Comparison of ENCODE assay signal across 11 mouse cellular contexts in genomic region chr17:36357512-36357911, GRCm38 (mm10). TPM values are rescaled to one million over a fixed set of nuclear protein-coding genes. Genes with fewer than 3 reads are reported as not detected.
DNase-seq lines count a peak whose midpoint lies in the region; ATAC-seq and TF ChIP-seq lines count a peak whose summit lies in the region.
"Not testable (repeated sequence)": the region's sequence is repeated elsewhere in the genome, so short reads cannot be mapped to it uniquely, and the experiment has no call there.
"Had no signal": no experiment of that assay in that cellular context is flagged by ENCODE, and none has a peak within 500 bp of the region (broad histone marks: within the 10 kb centered on the region; RNA-seq: fewer than 3 reads in every experiment).

No protein-coding gene starts in this region.

- H3K9ac ChIP-seq in limb, embryonic 14.5 days (ENCODE audit: low read depth, low read length, severe bottlenecking), result not testable (repeated sequence)

- not testable (repeated sequence) for TF ChIP-seq POLR2A in limb, embryonic 14.5 days (IDR thresholded peaks at IDR 0.05; ENCODE audit: borderline replicate concordance, extremely low read depth, insufficient read depth, insufficient read length); thymus, adult 2 months (IDR thresholded peaks at IDR 0.05; ENCODE audit: control insufficient read depth, extremely low read depth, insufficient read depth, low read length, poor library complexity)

- not testable (repeated sequence) for H3K4me3 ChIP-seq in limb, embryonic 14.5 days (replicated peaks; ENCODE audit: low read length); thymus, adult 2 months (ENCODE audit: control insufficient read depth, insufficient read depth, low read length)

- not testable (repeated sequence) for H3K4me1 ChIP-seq in limb, embryonic 14.5 days (ENCODE audit: control insufficient read depth, insufficient read depth, low read length); thymus, adult 2 months (replicated peaks; ENCODE audit: control insufficient read depth, insufficient read depth, low read length)

- not testable (repeated sequence) for H3K27ac ChIP-seq in limb, embryonic 14.5 days (replicated peaks; ENCODE audit: low read depth, low read length); thymus, adult 2 months (ENCODE audit: control insufficient read depth, insufficient read depth, low read length)

- H3K9me3 ChIP-seq in limb, embryonic 14.5 days (ENCODE audit: control insufficient read depth, low read length), result not testable (repeated sequence)

- not testable (repeated sequence) for TF ChIP-seq CTCF in thymus, adult 2 months (IDR thresholded peaks at IDR 0.05; ENCODE audit: borderline replicate concordance, control insufficient read depth, extremely low read depth, insufficient read depth, low read length, poor library complexity)

- not testable (repeated sequence) for ATAC-seq in limb, embryonic 14.5 days (ENCODE audit: low FRiP score, low read depth)

- intact Hi-C loops in heart, postnatal 10 days (cut with DNase I), result loop anchor here (2.0 to 5.0 kb wide), 4 partner anchors 50 to 430 kb away; no protein-coding TSS in a partner anchor

- peak; percentile 37 for DNase-seq in CD4-positive, CD25-positive, alpha-beta regulatory T cell, adult 2 months (ENCODE audit: low read depth, low spot score)
- DNase-seq in adrenal gland, postnatal 36 days, result peak; percentile 36 to 37
- peak; percentile 32 for DNase-seq in embryo, embryonic 9.5 days (ENCODE audit: extremely low spot score)
- peak; percentile 43 to 55 for DNase-seq in heart, postnatal 10 days
- peak; percentile 64 to 67 for DNase-seq in kidney, postnatal 4 days
- peak; percentile 5 for DNase-seq in limb, embryonic 14.5 days (ENCODE audit: low spot score)
- peak; percentile 42 for DNase-seq in naive thymus-derived CD4-positive, alpha-beta T cell, adult 2 months (ENCODE audit: low read depth)
- DNase-seq in thymus, adult 2 months, result peak; percentile 48

- not testable (repeated sequence) for H3K27me3 ChIP-seq in limb, embryonic 14.5 days (ENCODE audit: control insufficient read depth, insufficient read depth, low read length); thymus, adult 2 months (ENCODE audit: control insufficient read depth, insufficient read depth, low read length)

- not testable (repeated sequence) for H3K4me2 ChIP-seq in limb, embryonic 14.5 days (replicated peaks; ENCODE audit: low read depth, low read length, severe bottlenecking)

- not testable (repeated sequence) for H3K36me3 ChIP-seq in limb, embryonic 14.5 days (ENCODE audit: control insufficient read depth, insufficient read depth, low read length); thymus, adult 2 months (ENCODE audit: control insufficient read depth, insufficient read depth, low read length)

RNA-seq across cellular contexts. Expression of gene H2-M10.3, which starts 10.7 kb away (rescaled TPM):
- total RNA-seq in adrenal gland, postnatal 36 days (2021), result not detected
- total RNA-seq in heart, postnatal 10 days (2021), result not detected
- not detected in 2 replicates for polyA plus RNA-seq in limb, embryonic 14.5 days (2012; rRNA removed)
- polyA plus RNA-seq in limb, embryonic 14.5 days (2014; fragmentation: Nextera tagmentation; extraction: Ambion mirVana), result not detected in 2 replicates
- not detected in 2 replicates for polyA plus RNA-seq in thymus, adult 2 months (2012; rRNA removed)
- polyA plus RNA-seq: embryonic facial prominence, embryonic 15.5 days; large intestine, adult 2 months; midbrain, embryonic 16.5 days had no signal

RNA-seq across cellular contexts. Expression of gene H2-M10.1, which starts 31.6 kb away (rescaled TPM):
- not detected for total RNA-seq in adrenal gland, postnatal 36 days (2021)
- total RNA-seq in heart, postnatal 10 days (2021), result not detected
- polyA plus RNA-seq in limb, embryonic 14.5 days (2012; rRNA removed), result not detected in 2 replicates
- polyA plus RNA-seq in limb, embryonic 14.5 days (2014; fragmentation: Nextera tagmentation; extraction: Ambion mirVana), result not detected in 2 replicates
- polyA plus RNA-seq in thymus, adult 2 months (2012; rRNA removed), result 0.10 and 0.13 TPM in 2 replicates
- polyA plus RNA-seq: embryonic facial prominence, embryonic 15.5 days; large intestine, adult 2 months; midbrain, embryonic 16.5 days had no signal

Comparison
In these comparisons a context has a peak if more than half of its experiments do, and no peak if none do; other contexts are left out.
1. DNase-seq: peak in every context shown above with its lines; median percentile 66 in kidney, postnatal 4 days; 49 in heart, postnatal 10 days; 48 in thymus, adult 2 months; 42 in naive thymus-derived CD4-positive, alpha-beta T cell, adult 2 months; 37 in CD4-positive, CD25-positive, alpha-beta regulatory T cell, adult 2 months; 36 in adrenal gland, postnatal 36 days; 32 in embryo, embryonic 9.5 days; 5 in limb, embryonic 14.5 days.